Comparison of ENCODE assay signal across 22 mouse cellular contexts in the genomic region with DNA sequence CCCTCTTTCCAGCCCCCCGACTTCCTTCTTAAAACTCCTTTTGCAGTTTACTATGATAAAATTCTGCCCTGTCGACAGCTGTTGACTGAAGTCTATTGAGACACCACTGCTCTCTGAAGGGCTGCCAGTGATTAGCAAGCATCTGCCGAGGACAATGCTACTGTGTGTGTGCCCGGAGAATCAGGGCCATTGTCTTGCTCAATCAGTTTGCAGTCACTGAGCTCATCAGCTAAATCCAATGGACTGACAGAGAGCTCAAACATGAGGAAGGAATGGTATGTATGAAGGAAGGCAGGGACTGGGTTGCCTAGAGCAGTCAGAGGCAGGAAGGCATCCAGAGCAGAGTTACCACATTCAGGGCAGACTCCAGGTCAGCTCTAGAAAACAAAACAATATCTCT. TPM values are rescaled to one million over a fixed set of nuclear protein-coding genes. Genes with fewer than 3 reads are reported as not detected.
DNase-seq lines count a peak whose midpoint lies in the region; ATAC-seq and TF ChIP-seq lines count a peak whose summit lies in the region.
"Had no signal": no experiment of that assay in that cellular context is flagged by ENCODE, and none has a peak within 500 bp of the region (broad histone marks: within the 10 kb centered on the region; RNA-seq: fewer than 3 reads in every experiment).

No protein-coding gene starts in this region.

- H3K4me3 ChIP-seq in forebrain, postnatal 0 days (ENCODE audit: low read depth, low read length): no peak overlapping the region
- H3K4me3 ChIP-seq in forebrain, embryonic 15.5 days: no peak overlapping the region
- H3K4me3 ChIP-seq in lung, postnatal 0 days (ENCODE audit: low read depth, low read length): no peak overlapping the region
- H3K4me3 ChIP-seq: forebrain, embryonic 10.5 days had no signal

- no peak for TF ChIP-seq CTCF in forebrain, postnatal 0 days (IDR thresholded peaks at IDR 0.05; ENCODE audit: low read depth)
- no peak for TF ChIP-seq CTCF in lung, postnatal 0 days (IDR thresholded peaks at IDR 0.05)

- ATAC-seq in forebrain, postnatal 0 days: peak; percentile 36; the same call in 1 of the 2 replicates
- no peak for ATAC-seq in forebrain, embryonic 15.5 days (replicated peaks)
- peak; percentile 90 for ATAC-seq in lung, postnatal 0 days
- ATAC-seq: hindbrain, postnatal 0 days had no signal

- peaks cover 3% of the 10 kb centered on the region for H3K4me1 ChIP-seq in forebrain, postnatal 0 days (ENCODE audit: insufficient read depth)
- H3K4me1 ChIP-seq in forebrain, embryonic 15.5 days: peaks cover 7% of the 10 kb centered on the region
- H3K4me1 ChIP-seq in lung, postnatal 0 days (ENCODE audit: insufficient read depth, low read depth, low read length): no peaks in the 10 kb centered on the region

- no peak overlapping the region for H3K4me2 ChIP-seq in forebrain, postnatal 0 days (ENCODE audit: low read depth)
- H3K4me2 ChIP-seq in forebrain, embryonic 15.5 days (replicated peaks): no peak overlapping the region
- no peak overlapping the region for H3K4me2 ChIP-seq in lung, postnatal 0 days (replicated peaks; ENCODE audit: low read depth, low read length)
- H3K4me2 ChIP-seq: heart, embryonic 11.5 days had no signal

- no peak overlapping the region for H3K9ac ChIP-seq in forebrain, postnatal 0 days
- no peak overlapping the region for H3K9ac ChIP-seq in forebrain, embryonic 15.5 days (replicated peaks)
- H3K9ac ChIP-seq in lung, postnatal 0 days (replicated peaks; ENCODE audit: low read depth): no peak overlapping the region

- DNase-seq in forebrain, postnatal 0 days: no peak
- peak; percentile 86 for DNase-seq in lung, postnatal 0 days (ENCODE audit: low spot score)
- DNase-seq in lung, postnatal 10 days: no peak
- DNase-seq in adipocyte (ENCODE audit: low spot score): peak; percentile 74
- peak; percentile 28 for DNase-seq in fat pad, adult 2 months (ENCODE audit: extremely low read depth, low read depth, low spot score)
- DNase-seq in kidney, postnatal 10 days: no peak
- DNase-seq in right cerebral cortex, adult 2 months (ENCODE audit: low spot score in 2 of 2): no peak
- DNase-seq: cerebellum, postnatal 10 days; gastrocnemius, postnatal 36 days; kidney, adult 2 months; kidney, postnatal 25 days; lung, adult 2 months; right cerebral cortex, postnatal 14 days; thymus, postnatal 36 days had no signal

- H3K9me3 ChIP-seq in forebrain, postnatal 0 days (ENCODE audit: low read length): no peaks in the 10 kb centered on the region
- H3K9me3 ChIP-seq in forebrain, embryonic 15.5 days: no peaks in the 10 kb centered on the region
- no peaks in the 10 kb centered on the region for H3K9me3 ChIP-seq in lung, postnatal 0 days (ENCODE audit: low read length)

- no peak overlapping the region for H3K27ac ChIP-seq in forebrain, postnatal 0 days (ENCODE audit: low read depth, low read length)
- no peak overlapping the region for H3K27ac ChIP-seq in forebrain, embryonic 15.5 days (replicated peaks)
- no peak overlapping the region for H3K27ac ChIP-seq in lung, postnatal 0 days (ENCODE audit: low read length)
- H3K27ac ChIP-seq: forebrain, embryonic 10.5 days; hindbrain, postnatal 0 days; macrophage had no signal

- H3K36me3 ChIP-seq in forebrain, postnatal 0 days (ENCODE audit: insufficient read depth): no peaks in the 10 kb centered on the region
- H3K36me3 ChIP-seq in forebrain, embryonic 15.5 days: no peaks in the 10 kb centered on the region
- no peaks in the 10 kb centered on the region for H3K36me3 ChIP-seq in lung, postnatal 0 days (ENCODE audit: insufficient read depth, low read length)
- H3K36me3 ChIP-seq: forebrain, embryonic 10.5 days had no signal

- 0 out of 2 replicates have a peak, but pooled peaks have one; percentile 9 for TF ChIP-seq EP300 in lung, postnatal 0 days (IDR thresholded peaks at IDR 0.05)

- WGBS in forebrain, postnatal 0 days: 20% methylated on average over 4 of the region's 4 CpGs
- WGBS in forebrain, embryonic 15.5 days: 16% methylated on average over 4 of the region's 4 CpGs
- 35% methylated on average over 4 of the region's 4 CpGs for WGBS in lung, postnatal 0 days

- peaks cover 9% of the 10 kb centered on the region for H3K27me3 ChIP-seq in forebrain, postnatal 0 days (ENCODE audit: insufficient read depth, low read length)
- H3K27me3 ChIP-seq in forebrain, embryonic 15.5 days: peaks cover 35% of the 10 kb centered on the region
- peaks cover 18% of the 10 kb centered on the region for H3K27me3 ChIP-seq in lung, postnatal 0 days (replicated peaks; ENCODE audit: insufficient read depth, low read length)

RNA-seq across cellular contexts. Expression of a gene that starts 12.2 kb away (rescaled TPM):
- total RNA-seq in forebrain, postnatal 0 days (2014; rRNA removed): 1.5 TPM in 2 replicates
- 1.5 and 1.7 TPM in 2 replicates for polyA plus RNA-seq in forebrain, postnatal 0 days (2015; fragmentation: Nextera tagmentation; extraction: Ambion mirVana)
- 7.2 and 7.5 TPM in 2 replicates for polyA plus RNA-seq in forebrain, embryonic 15.5 days (2015; fragmentation: Nextera tagmentation; extraction: Ambion mirVana)
- polyA plus RNA-seq in lung, postnatal 0 days (2015; fragmentation: Nextera tagmentation; extraction: Ambion mirVana): not detected in 2 replicates
- total RNA-seq: gastrocnemius, postnatal 36 days; heart, postnatal 25 days; hindbrain, postnatal 0 days had no signal
- polyA plus RNA-seq: heart, embryonic 11.5 days; kidney, adult 2 months; limb, embryonic 14.5 days; lung, adult 2 months; macrophage; stomach, embryonic 16.5 days had no signal

RNA-seq across cellular contexts. Expression of a gene that starts 18.6 kb away (rescaled TPM):
- 13.3 and 39.1 TPM in 2 replicates for total RNA-seq in forebrain, postnatal 0 days (2014; rRNA removed)
- polyA plus RNA-seq in forebrain, postnatal 0 days (2015; fragmentation: Nextera tagmentation; extraction: Ambion mirVana): 35.8 and 37.7 TPM in 2 replicates
- polyA plus RNA-seq in forebrain, embryonic 15.5 days (2015; fragmentation: Nextera tagmentation; extraction: Ambion mirVana): 39.2 TPM in 2 replicates
- polyA plus RNA-seq in lung, postnatal 0 days (2015; fragmentation: Nextera tagmentation; extraction: Ambion mirVana): 52.0 and 56.9 TPM in 2 replicates

Comparison
In these comparisons a context has a peak if more than half of its experiments do, and no peak if none do; other contexts are left out.
1. DNase-seq: peak in lung, postnatal 0 days (single experiment), adipocyte (single experiment) and fat pad, adult 2 months (single experiment); none in forebrain, postnatal 0 days (single experiment), lung, postnatal 10 days (single experiment), kidney, postnatal 10 days (single experiment) and right cerebral cortex, adult 2 months (0 of 2).